Mouse (Mus musculus): ENCODE data around the gene Apbb1. TPM values are rescaled to one million over a fixed set of nuclear protein-coding genes. Genes with fewer than 3 reads are reported as not detected.

Apbb1 gene
- total RNA-seq, 1 experiment from 2014 or later, result 14.1 TPM

DNA sequence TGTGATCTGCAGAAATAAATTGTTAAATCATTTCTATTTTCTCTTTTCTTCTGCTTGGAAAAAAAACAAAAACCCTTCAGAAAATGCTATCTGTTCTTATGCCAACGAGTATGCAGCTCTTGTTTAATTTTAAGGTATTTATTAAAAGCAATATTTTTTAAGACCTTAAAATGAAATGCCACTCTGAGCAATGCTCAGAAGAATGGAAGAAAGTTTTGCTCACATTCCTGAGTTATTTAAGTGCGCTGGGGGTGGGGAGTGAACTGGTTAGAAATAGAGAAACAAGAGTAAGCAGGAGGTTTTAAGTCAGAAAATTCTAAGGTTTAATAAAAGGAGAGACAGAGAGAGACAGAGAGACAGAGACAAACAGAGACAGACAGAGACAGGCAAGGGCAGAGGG is 61.7 kb downstream of the Apbb1 start:
- DNase-seq, result no peak

DNA sequence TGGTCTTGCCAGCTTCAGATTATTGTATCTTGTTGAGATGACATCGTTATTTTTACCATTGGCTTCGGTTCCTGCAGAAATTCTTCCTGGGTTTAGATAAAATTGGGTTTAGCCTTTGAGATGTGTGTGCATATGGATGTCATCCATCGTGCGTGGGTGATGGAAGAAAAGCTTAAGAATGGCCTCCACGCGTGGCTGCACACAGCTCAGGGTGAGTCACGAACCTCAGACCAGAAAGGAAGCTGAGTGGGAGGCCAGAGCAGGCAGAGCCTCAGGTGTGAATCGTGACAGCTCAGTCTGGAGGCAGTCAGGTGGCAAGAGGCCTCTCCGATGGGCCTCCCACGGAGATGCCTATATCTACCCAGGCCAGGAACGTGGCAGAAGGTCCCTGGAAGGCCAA is 62.1 kb downstream of the Apbb1 start:
- no peak for DNase-seq

DNA sequence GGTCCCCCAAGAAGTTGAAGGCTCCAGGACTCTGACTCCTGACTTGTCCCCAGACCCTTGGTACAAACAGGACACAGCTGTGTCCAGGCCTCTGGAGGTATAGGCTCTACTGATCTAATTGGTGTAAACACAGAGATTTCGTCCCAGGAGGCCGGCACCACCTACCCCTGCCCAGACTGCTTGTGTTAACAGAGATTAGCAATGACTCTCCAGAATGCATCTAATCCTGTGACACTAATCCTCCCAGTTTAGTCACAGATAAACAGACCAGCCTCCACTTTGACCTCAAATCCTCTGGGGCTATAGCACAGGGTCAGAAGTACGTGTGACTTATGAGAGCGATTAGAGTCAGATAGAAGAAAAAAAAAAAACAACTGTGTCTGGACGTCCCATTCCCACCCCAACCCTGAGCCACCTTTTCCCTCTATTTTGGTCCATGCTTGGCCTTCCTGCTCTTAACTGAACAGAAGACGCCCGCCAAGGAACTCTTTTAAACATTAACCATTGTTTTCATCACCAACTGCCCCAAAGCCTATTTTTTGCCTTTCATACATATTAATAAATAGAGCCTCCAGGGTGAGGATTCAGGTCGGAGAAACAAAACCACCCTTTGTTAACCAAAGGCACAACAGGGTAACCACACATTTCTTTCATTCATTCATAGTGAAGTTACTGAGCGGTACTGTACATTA is 64.6 kb downstream of the Apbb1 start:
- DNase-seq, result no peak

DNA sequence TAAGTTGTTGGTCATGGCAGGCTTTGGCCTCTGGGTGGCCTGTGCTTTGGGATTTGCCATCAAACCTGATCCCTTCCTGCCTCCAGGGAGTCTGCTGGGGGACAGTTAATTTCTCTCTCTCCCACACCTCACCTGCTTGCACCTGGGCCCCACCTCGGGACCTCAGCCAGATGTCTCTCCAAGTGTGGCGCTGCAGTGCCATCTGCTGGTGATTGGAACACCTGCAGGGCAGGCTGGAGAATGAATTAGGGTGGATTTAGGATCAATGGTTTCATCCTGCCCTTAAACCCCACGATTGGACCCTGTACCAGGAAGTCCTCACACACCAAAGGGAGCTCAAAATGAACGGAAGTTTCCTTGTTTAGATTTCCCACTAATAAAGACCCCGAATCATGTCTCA is 66.3 kb downstream of the Apbb1 start:
- DNase-seq, result peak; percentile 71

DNA sequence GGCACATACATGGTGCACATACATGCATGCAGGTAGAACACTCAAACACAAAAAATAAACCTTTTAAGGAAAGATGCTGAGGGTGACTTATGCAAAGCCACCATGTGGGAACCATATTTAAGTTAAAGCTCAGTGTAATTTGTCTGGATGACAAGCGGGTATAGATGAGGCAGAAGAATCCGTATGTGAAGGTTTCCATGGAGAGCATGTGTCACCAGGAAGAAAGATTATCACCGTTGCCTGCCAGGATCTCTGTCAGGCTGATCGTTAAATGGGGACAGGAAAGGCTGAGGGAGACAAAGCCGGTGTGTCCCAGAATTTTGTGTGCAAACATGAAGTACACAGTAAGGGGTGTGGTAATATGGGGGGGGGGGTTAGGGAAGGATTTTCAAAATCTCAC is 66.9 kb downstream of the Apbb1 start:
- DNase-seq, result no peak

DNA sequence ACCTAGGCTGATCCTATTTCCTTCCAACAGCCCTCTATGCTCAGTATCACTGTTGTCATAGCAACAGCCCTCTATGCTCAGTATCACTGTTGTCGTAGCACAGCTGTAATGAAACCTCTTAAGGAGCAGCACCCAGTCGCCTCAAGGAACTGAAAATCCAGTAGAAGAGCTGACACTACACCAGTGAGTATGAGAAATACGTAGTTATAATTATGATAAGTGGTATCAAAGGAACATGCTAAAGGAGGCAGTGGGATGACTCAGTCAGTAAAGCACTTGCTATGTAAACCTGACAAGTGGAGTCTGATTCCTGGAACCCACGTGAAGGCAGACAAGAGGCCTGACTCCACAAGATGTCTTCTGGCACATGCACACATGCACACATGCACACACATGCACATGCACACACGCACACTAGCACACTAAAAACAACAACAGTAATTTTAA is 67.6 kb downstream of the Apbb1 start:
- DNase-seq, result no peak

DNA sequence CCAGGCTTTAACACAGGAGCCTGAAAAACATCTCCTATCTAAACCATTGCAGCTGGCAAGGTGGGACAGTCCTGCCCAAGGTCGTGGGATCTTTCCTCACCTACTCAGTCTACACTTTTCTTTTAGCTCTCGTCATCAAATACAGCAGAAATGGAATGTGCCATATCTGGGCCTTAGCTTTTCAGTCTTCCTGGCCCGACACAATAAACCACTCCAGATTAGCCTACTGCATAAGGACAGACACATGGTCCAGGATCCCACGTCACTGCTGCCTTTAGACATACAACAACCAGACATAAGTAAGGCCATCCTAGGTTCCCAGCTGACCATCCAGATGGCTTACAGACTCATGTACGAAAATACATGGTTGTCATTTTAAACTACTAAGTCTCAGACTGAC is 71.3 kb downstream of the Apbb1 start:
- no peak for DNase-seq

Other genes with a start within 250 kb of the Apbb1 start
- gene Olfr690, start 247.5 kb downstream of the Apbb1 start, total RNA-seq (2021), result not detected in 2 replicates
- gene Olfr691, start 239.4 kb downstream of the Apbb1 start, total RNA-seq (2021), result not detected in 2 replicates
- not detected in 2 replicates for gene Olfr692, start 213.4 kb downstream of the Apbb1 start, total RNA-seq (2021)
- not detected in 2 replicates for gene Gm5901, start 206.6 kb downstream of the Apbb1 start, total RNA-seq (2021)
- gene Fam160a2, start 181.6 kb downstream of the Apbb1 start, total RNA-seq (2021), result 23.5 and 26.0 TPM in 2 replicates
- gene Cnga4, start 177.1 kb downstream of the Apbb1 start, total RNA-seq (2021), result not detected in 2 replicates
- gene Cckbr, start 155.9 kb downstream of the Apbb1 start, total RNA-seq (2021), result not detected in 2 replicates
- gene Cavin3, start 99.4 kb downstream of the Apbb1 start, total RNA-seq (2021), result 62.7 and 66.2 TPM in 2 replicates
- 61.5 and 76.3 TPM in 2 replicates for gene Smpd1, start 27.3 kb downstream of the Apbb1 start, total RNA-seq (2021)
- gene Hpx, start 18.5 kb upstream of the Apbb1 start, total RNA-seq (2021), result 31.2 and 508 TPM in 2 replicates
- gene Trim3, start 51.9 kb upstream of the Apbb1 start, total RNA-seq (2021), result 32.5 and 47.2 TPM in 2 replicates
- 130 and 136 TPM in 2 replicates for gene Timm10b, start 58.4 kb upstream of the Apbb1 start, total RNA-seq (2021)
- 58.4 and 68.2 TPM in 2 replicates for gene Arfip2, start 58.8 kb upstream of the Apbb1 start, total RNA-seq (2021)
- 7.3 and 11.9 TPM in 2 replicates for gene Gm45799, start 58.9 kb upstream of the Apbb1 start, total RNA-seq (2021)
- gene Dnhd1, start 69.2 kb upstream of the Apbb1 start, total RNA-seq (2021), result 2.0 and 2.8 TPM in 2 replicates
- gene Ilk, start 154.9 kb upstream of the Apbb1 start, total RNA-seq (2021), result 133 and 145 TPM in 2 replicates
- gene Rrp8, start 155.7 kb upstream of the Apbb1 start, total RNA-seq (2021), result 16.2 and 19.3 TPM in 2 replicates
- gene Taf10, start 162.7 kb upstream of the Apbb1 start, total RNA-seq (2021), result 161 and 179 TPM in 2 replicates
- 74.8 and 75.4 TPM in 2 replicates for gene Tpp1, start 170.6 kb upstream of the Apbb1 start, total RNA-seq (2021)
- 11.7 and 14.6 TPM in 2 replicates for gene Dchs1, start 206.0 kb upstream of the Apbb1 start, total RNA-seq (2021)
- gene Mrpl17, start 229.4 kb upstream of the Apbb1 start, total RNA-seq (2021), result 198 and 209 TPM in 2 replicates